Mouse (Mus musculus) myocyte (in vitro differentiated cells): ENCODE data around the gene Hspb6. TPM values are rescaled to one million over a fixed set of nuclear protein-coding genes. Genes with fewer than 3 reads are reported as not detected.

Experiments used
- H3K27me3 ChIP-seq: one replicate; pipeline ENCODE4 v1.6.1; 2011; ENCODE audit not compliant: control insufficient read depth, insufficient read depth, insufficient read length
- H3K36me3 ChIP-seq: one replicate; pipeline ENCODE4 v1.6.1; 2011; ENCODE audit not compliant: control insufficient read depth, insufficient read depth
- H3K4me2 ChIP-seq: one replicate; pipeline ENCODE4 v1.6.1; 2011; ENCODE audit warnings: low read depth, control low read depth
- H3K4me3 ChIP-seq: one replicate; pipeline ENCODE4 v1.5.1; 2011; ENCODE audit warnings: mild to moderate bottlenecking, control low read depth, moderate library complexity
- H3K79me2 ChIP-seq: one replicate; pipeline ENCODE4 v1.6.1; 2011; ENCODE audit not compliant: control insufficient read depth, insufficient read depth
- H3ac ChIP-seq: one replicate; pipeline ENCODE4 v1.6.1; 2011; ENCODE audit not compliant: control insufficient read depth, insufficient read length
- CEBPB ChIP-seq: IDR thresholded peaks from 2 replicates; pipeline ENCODE4 v1.6.1; 2011; ENCODE audit warnings: mild to moderate bottlenecking, moderate library complexity; ENCODE audit not compliant: poor library complexity, insufficient read depth, severe bottlenecking
- E2F4 ChIP-seq: IDR thresholded peaks from one replicate; pipeline ENCODE4 v1.6.1; 2011; ENCODE audit warnings: mild to moderate bottlenecking, control low read depth, moderate library complexity; ENCODE audit not compliant: insufficient read depth
- MAX ChIP-seq: IDR thresholded peaks from one replicate; pipeline ENCODE4 v1.6.1; 2011; ENCODE audit warnings: low read depth, mild to moderate bottlenecking, control low read depth
- MYOD1 ChIP-seq, 3 experiments: IDR thresholded peaks; one replicate each; pipeline ENCODE4 v1.6.1; 2011; ENCODE audit warnings: control low read depth in 2 of 3, low read depth in 2 of 3, mild to moderate bottlenecking in 2 of 3, moderate library complexity in 1 of 3; ENCODE audit not compliant: insufficient read length in 2 of 3, control insufficient read depth in 1 of 3
- MYOG ChIP-seq, 3 experiments: IDR thresholded peaks; one replicate each; pipeline ENCODE4 v1.6.1; 2011; ENCODE audit warnings: control low read depth in 2 of 3, low read depth in 2 of 3, mild to moderate bottlenecking in 2 of 3; ENCODE audit not compliant: insufficient read length in 2 of 3, control insufficient read depth in 1 of 3, insufficient read depth in 1 of 3
- POLR2A ChIP-seq: IDR thresholded peaks from one replicate; pipeline ENCODE4 v1.6.1; 2011; ENCODE audit warnings: low read depth, mild to moderate bottlenecking, control low read depth, moderate library complexity; ENCODE audit not compliant: insufficient read length
- POLR2AphosphoS2 ChIP-seq: IDR thresholded peaks from one replicate; pipeline ENCODE4 v1.6.1; 2011; ENCODE audit warnings: low read depth, control low read depth; ENCODE audit not compliant: insufficient read length
- REST ChIP-seq: IDR thresholded peaks from one replicate; pipeline ENCODE4 v1.6.1; 2011; ENCODE audit warnings: mild to moderate bottlenecking, control low read depth, moderate library complexity; ENCODE audit not compliant: insufficient read depth, insufficient read length
- SRF ChIP-seq: IDR thresholded peaks from one replicate; pipeline ENCODE4 v1.6.1; 2011; ENCODE audit warnings: low read depth; ENCODE audit not compliant: control insufficient read depth, insufficient read length
- TCF12 ChIP-seq: IDR thresholded peaks from one replicate; pipeline ENCODE4 v1.6.1; 2011; ENCODE audit warnings: mild to moderate bottlenecking, control low read depth; ENCODE audit not compliant: poor library complexity, insufficient read depth, severe bottlenecking
- TCF3 ChIP-seq: IDR thresholded peaks from one replicate; pipeline ENCODE4 v1.6.1; 2011; ENCODE audit warnings: low read depth, control low read depth; ENCODE audit not compliant: insufficient read length
- USF1 ChIP-seq: IDR thresholded peaks from one replicate; pipeline ENCODE4 v1.6.1; 2011; ENCODE audit warnings: low read depth, mild to moderate bottlenecking, control low read depth, moderate library complexity
- polyA plus RNA-seq: library from polyadenylated mRNA; unstranded; fragments of >200 nt; fragmentation: generic; extraction: Trizol; gene quantifications from one replicate; pipeline ENCODE4 v1.2.1, GENCODE M21; 2012; ENCODE audit warnings: missing spikeins

Gene Hspb6
- polyA plus RNA-seq, 1 experiment, result 27.8 TPM

DNA sequence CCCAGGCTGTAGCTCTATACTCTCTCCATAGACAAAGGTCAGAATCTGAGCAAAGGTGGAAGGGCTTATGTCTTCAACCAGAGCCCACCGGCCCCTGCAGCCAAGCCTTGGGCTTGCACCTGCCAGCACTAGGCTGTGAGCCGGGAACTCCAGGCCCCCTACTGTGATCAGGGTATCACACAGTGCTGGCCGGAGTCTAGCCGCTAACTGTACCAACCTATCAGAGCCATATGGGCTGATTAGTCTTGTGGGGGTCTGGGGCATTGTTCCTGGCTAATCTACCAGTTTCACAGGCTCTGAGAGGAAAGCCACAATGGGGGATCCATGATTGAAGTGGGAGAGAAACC lies 39.6 kb downstream of the Hspb6 start:
- Histone ChIP-seq H3K36me3 (no peaks in the 10 kb centered on the region), H3K27me3 (peaks cover 21% of the 10 kb centered on the region), H3ac (no peak overlapping the region), H3K79me2 (peaks cover 17% of the 10 kb centered on the region), H3K4me2 (no peak overlapping the region), H3K4me3 (no peak overlapping the region)
- TF ChIP-seq POLR2AphosphoS2 (no peak), E2F4 (no peak), MAX (no peak), CEBPB (no peak), TCF12 (no peak), POLR2A (no peak)

DNA sequence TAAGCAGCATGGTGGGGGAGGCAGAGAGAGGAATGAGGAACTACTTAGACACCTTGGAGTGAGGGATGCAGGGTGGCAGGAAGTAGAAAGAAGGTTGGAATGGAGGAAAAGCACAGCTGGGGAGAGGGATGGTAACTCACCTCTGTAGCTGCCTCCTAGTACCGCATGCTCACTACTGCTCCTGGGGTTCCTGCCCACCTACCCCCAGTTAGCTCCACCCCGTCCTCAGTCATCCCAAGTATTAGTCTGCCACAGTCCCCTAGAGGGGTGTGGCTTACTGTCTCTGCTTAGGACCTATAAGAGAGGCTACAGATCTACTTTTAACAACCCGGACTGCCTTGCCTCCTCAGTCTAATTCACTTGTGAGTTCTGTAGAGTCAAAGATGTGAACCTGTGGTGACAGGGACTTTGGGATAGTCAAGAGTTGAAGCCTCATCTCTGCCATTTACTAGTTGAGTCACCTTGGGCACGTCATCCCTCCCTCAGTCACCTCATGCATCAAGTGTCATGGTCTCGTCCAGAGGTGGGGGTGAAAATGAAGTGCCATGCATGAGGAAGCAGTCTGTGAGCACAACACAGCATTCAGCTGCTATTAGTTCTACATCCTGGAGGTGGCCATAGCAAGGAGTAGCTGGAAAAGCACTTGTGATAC lies 40.9 kb downstream of the Hspb6 start:
- Histone ChIP-seq H3K36me3 (no peaks in the 10 kb centered on the region), H3K4me2 (no peak overlapping the region), H3ac (no peak overlapping the region), H3K27me3 (peaks cover 33% of the 10 kb centered on the region), H3K79me2 (peaks cover 4% of the 10 kb centered on the region), H3K4me3 (no peak overlapping the region)
- TF ChIP-seq POLR2AphosphoS2 (peak; percentile 6), POLR2A (no peak)

DNA sequence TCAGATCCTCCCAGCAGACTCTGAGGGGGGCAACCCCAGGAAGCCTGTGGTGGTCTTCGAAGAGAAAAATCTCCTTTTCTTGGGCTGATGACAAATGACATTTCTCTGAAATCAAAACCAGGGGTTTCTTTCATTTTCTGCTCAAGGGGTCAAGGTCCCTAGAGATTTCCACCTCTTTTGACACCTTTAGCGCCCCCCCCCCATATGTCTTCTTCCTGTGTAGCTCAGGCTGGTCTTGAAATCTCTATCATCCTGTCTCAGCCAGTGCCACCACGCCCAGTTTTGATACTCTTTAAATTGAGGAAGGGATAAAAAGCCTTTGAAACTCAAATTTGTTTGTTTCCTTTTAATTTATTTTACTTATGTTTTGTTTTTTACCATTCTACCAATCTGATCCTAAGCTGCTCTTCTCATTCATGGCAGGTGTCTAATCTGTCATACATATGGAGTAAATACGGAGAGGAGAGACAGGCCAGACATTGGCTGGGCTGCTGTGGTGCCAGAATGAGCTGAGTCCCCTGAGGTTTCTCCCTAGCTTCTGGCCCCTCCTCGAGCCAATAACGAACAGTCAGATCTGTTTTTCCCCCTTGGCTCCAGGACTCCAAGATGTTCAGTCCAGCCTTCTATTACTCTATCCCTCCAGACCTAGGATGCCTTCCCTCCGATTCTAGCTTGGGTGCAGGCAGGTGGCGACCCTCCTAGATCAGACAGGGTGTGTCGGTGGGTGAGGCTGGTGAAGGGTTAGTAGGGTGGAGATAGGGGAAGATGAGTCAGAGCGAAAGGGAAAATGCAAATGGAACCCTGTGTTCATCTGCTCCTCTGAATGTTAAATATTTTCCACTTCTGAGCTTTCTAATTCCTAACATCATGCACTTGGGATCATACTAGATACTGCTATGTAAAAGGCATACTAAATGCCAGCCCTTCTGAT lies 41.9 kb downstream of the Hspb6 start:
- no peaks in the 10 kb centered on the region for H3K79me2 ChIP-seq
- no peak overlapping the region for H3K4me3 ChIP-seq
- no peaks in the 10 kb centered on the region for H3K36me3 ChIP-seq
- no peak for TF ChIP-seq CEBPB
- no peak for TF ChIP-seq MYOD1 (IDR thresholded peaks at IDR 0.05; ENCODE audit: control insufficient read depth in 1 of 3, insufficient read length in 2 of 3, low read depth in 2 of 3)
- TF ChIP-seq TCF3, result no peak
- TF ChIP-seq MAX, result no peak
- no peak for TF ChIP-seq MYOG (IDR thresholded peaks at IDR 0.05; ENCODE audit: control insufficient read depth in 1 of 3, insufficient read depth in 1 of 3, insufficient read length in 2 of 3, low read depth in 2 of 3)
- no peak for TF ChIP-seq E2F4
- TF ChIP-seq POLR2AphosphoS2, result no peak
- TF ChIP-seq REST, result no peak
- no peak for TF ChIP-seq USF1
- TF ChIP-seq POLR2A, result no peak
- no peak for TF ChIP-seq SRF
- TF ChIP-seq TCF12, result no peak
- peaks cover 43% of the 10 kb centered on the region for H3K27me3 ChIP-seq
- no peak overlapping the region for H3ac ChIP-seq
- H3K4me2 ChIP-seq, result no peak overlapping the region

DNA sequence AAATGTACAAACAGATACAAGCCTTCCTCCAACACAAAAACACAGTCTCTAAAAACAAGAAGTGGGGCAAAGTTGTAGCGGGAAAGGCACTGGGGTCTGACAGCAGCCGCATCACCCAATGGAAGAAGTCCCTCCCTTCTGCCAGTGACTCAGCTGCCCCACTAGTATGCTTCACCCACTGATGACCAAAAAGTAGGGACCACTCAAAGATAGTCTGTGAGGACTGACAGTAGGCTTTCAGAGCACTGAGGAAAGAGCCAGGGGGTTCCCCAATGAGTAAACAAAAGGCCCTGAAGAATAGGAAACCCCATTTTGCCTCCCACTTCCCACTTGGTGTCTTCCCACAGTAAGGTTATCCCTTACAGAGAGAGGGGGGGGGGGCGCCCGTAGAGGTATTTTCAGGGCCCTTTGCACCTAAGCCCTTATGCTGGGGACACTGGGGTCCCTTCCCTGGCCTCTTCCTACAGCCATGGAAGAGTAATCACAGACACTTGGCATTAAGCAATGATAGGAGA lies 42.6 kb downstream of the Hspb6 start:
- H3K27me3 ChIP-seq, result peaks cover 45% of the 10 kb centered on the region
- H3K4me2 ChIP-seq, result no peak overlapping the region
- H3ac ChIP-seq, result no peak overlapping the region
- no peak overlapping the region for H3K4me3 ChIP-seq
- no peaks in the 10 kb centered on the region for H3K79me2 ChIP-seq
- no peaks in the 10 kb centered on the region for H3K36me3 ChIP-seq
- TF ChIP-seq MAX, result no peak

DNA sequence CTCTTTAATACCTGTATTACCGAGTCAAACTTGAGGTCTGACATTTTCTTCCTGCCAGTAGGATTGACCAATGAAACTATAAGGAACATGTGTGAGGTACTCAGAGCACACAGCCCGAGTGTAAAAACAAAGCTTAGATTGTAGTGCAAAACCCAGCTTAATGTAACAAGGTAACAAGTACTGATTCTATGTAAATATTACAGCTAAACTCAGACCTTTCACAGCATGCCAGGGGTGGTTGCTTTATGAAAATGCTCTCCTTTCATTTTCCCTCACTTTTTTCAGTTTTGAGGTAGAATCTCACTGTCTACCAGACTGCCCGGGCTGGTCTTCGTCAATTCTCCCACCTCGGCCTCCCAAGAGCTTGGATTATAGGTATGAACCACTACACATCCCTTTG lies 44.1 kb downstream of the Hspb6 start:
- no peaks in the 10 kb centered on the region for H3K79me2 ChIP-seq
- no peaks in the 10 kb centered on the region for H3K36me3 ChIP-seq
- TF ChIP-seq MAX (no peak), MYOD1 (IDR thresholded peaks at IDR 0.05; ENCODE audit: control insufficient read depth in 1 of 3, insufficient read length in 2 of 3, low read depth in 2 of 3) (no peak), CEBPB (no peak), POLR2AphosphoS2 (no peak), REST (no peak), MYOG (IDR thresholded peaks at IDR 0.05; ENCODE audit: control insufficient read depth in 1 of 3, insufficient read depth in 1 of 3, insufficient read length in 2 of 3, low read depth in 2 of 3) (no peak), USF1 (no peak), SRF (no peak), TCF12 (no peak), TCF3 (no peak), POLR2A (no peak), E2F4 (no peak)
- H3K4me3 ChIP-seq, result no peak overlapping the region
- H3ac ChIP-seq, result no peak overlapping the region
- peaks cover 55% of the 10 kb centered on the region for H3K27me3 ChIP-seq
- no peak overlapping the region for H3K4me2 ChIP-seq
